Mouse (Mus musculus) inflammation-experienced regulatory T-cells, adult 6 months (primary cell): ENCODE measurements around the gene Ube2n. TPM values are rescaled to one million over a fixed set of nuclear protein-coding genes. Genes with fewer than 3 reads are reported as not detected.

Experiments used
- ATAC-seq: one replicate; pipeline ENCODE4 v1.8.0; 2017
- polyA plus RNA-seq, 3 experiments: library from polyadenylated mRNA; unstranded; fragments of 100-300 nt; shearing (Covaris generic); gene quantifications; one replicate each; pipeline ENCODE4 v1.2.1; 2017

Ube2n gene
- polyA plus RNA-seq, 3 experiments from 2014 or later, result 280 to 438 (median 366) TPM

GRCm38 (mm10) chr10:95560394-95560983, 45.5 kb downstream of the Ube2n start:
- no peak for ATAC-seq

- ATAC-seq, result no peak
Observed at GRCm38 (mm10) chr10:95561616-95562015, 46.7 kb downstream of the Ube2n start.

GRCm38 (mm10) chr10:95562395-95562794, 47.5 kb downstream of the Ube2n start:
- no peak for ATAC-seq

GRCm38 (mm10) chr10:95562859-95563841, 48.2 kb downstream of the Ube2n start:
- ATAC-seq, result peak; percentile 33

- peak; percentile 63 for ATAC-seq
Observed at GRCm38 (mm10) chr10:95563851-95564845, 49.2 kb downstream of the Ube2n start, which contains the start of gene Nudt4. Gene Nudt4 (minus strand): TSS chr10:95564146.

GRCm38 (mm10) chr10:95565156-95565854, 50.4 kb downstream of the Ube2n start:
- ATAC-seq, result peak; percentile 23

- no peak for ATAC-seq
Observed at GRCm38 (mm10) chr10:95566786-95567185, 51.8 kb downstream of the Ube2n start.

- ATAC-seq, result no peak
Observed at GRCm38 (mm10) chr10:95567550-95567949, 52.6 kb downstream of the Ube2n start.

GRCm38 (mm10) chr10:95568016-95568415, 53.1 kb downstream of the Ube2n start:
- no peak for ATAC-seq

GRCm38 (mm10) chr10:95569441-95569840, 54.5 kb downstream of the Ube2n start:
- ATAC-seq, result no peak

GRCm38 (mm10) chr10:95574994-95575393, 60.0 kb downstream of the Ube2n start:
- ATAC-seq, result no peak

- ATAC-seq, result no peak
Observed at GRCm38 (mm10) chr10:95575839-95576380, 61.0 kb downstream of the Ube2n start.

GRCm38 (mm10) chr10:95576876-95577566, 62.1 kb downstream of the Ube2n start:
- ATAC-seq, result no peak

- no peak for ATAC-seq
Observed at GRCm38 (mm10) chr10:95577567-95577950, 62.6 kb downstream of the Ube2n start.

GRCm38 (mm10) chr10:95585554-95585953, 70.6 kb downstream of the Ube2n start:
- no peak for ATAC-seq

GRCm38 (mm10) chr10:95587509-95588220, 72.7 kb downstream of the Ube2n start:
- ATAC-seq, result no peak

GRCm38 (mm10) chr10:95589196-95589595, 74.3 kb downstream of the Ube2n start:
- no peak for ATAC-seq

GRCm38 (mm10) chr10:95590196-95590595, 75.3 kb downstream of the Ube2n start:
- ATAC-seq, result no peak

GRCm38 (mm10) chr10:95591257-95591656, 76.3 kb downstream of the Ube2n start:
- ATAC-seq, result no peak

- no peak for ATAC-seq
Observed at GRCm38 (mm10) chr10:95594414-95594813, 79.5 kb downstream of the Ube2n start.
